Mouse (Mus musculus): ENCODE measurements around the gene Pbx2. TPM values are rescaled to one million over a fixed set of nuclear protein-coding genes. Genes with fewer than 3 reads are reported as not detected.

The Pbx2 gene
- polyA plus RNA-seq, 1 experiment from 2014 or later = 9.4 TPM

DNA sequence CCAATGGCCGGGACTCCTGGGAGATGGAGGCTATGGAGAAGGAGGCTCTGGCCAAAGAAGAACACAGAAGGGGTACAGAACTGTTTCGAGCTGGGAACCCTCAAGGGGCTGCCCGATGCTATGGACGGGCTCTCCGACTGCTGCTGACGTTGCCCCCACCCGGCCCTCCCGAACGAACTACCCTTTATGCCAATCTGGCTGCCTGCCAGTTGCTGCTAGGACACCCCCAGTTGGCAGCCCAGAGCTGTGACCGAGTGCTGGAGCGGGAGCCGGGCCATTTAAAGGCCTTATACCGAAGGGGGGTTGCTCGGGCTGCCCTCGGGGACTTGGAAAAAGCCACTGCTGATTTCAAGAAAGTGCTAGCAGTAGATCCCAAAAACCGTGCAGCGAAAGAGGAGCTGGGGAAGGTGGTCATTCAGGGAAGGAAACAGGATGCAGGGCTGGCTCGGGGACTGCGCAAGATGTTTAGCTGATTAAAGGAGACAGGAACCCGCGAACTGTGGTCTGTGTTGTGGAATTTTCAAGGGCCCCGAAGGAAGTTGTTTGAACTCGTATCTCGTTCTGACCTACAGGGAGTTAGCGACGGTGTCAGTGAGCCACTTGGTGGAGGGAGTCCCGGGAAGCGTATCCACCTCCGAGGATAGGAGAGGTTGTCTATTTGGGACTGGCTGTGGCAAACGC, 54.9 kb downstream of the Pbx2 start:
- Histone ChIP-seq H3K9ac (ENCODE audit: low read depth, low read length) (no peak overlapping the region), H3K4me1 (ENCODE audit: control insufficient read depth, insufficient read depth, low read length) (peaks cover 29% of the 10 kb centered on the region), H3K4me2 (ENCODE audit: low read length) (peak overlapping the region; percentile 45; the same call in 1 of the 2 replicates), H3K4me3 (ENCODE audit: low read depth, low read length) (no peak overlapping the region), H3K27ac (ENCODE audit: low read length) (no peak overlapping the region), H3K36me3 (ENCODE audit: control insufficient read depth, insufficient read depth, low read length) (peaks cover 19% of the 10 kb centered on the region), H3K27me3 (ENCODE audit: control insufficient read depth, insufficient read depth, low read depth, low read length) (no peaks in the 10 kb centered on the region), H3K9me3 (replicated peaks; ENCODE audit: control insufficient read depth, low read length, poor library complexity, severe bottlenecking) (no peaks in the 10 kb centered on the region)
- ATAC-seq = no peak
- 88% methylated on average over 30 of the region's 30 CpGs for WGBS

Other genes with a start within 250 kb of the Pbx2 start
- 0.06 TPM in 1 of 2 replicates, not detected in the other for gene Btnl2, start 236.4 kb upstream of the Pbx2 start, polyA plus RNA-seq (2015; fragmentation: Nextera tagmentation; extraction: Ambion mirVana)
- not detected in 2 replicates for gene Btnl1, start 214.1 kb upstream of the Pbx2 start, polyA plus RNA-seq (2015; fragmentation: Nextera tagmentation; extraction: Ambion mirVana)
- gene BC051142, start 192.4 kb upstream of the Pbx2 start, polyA plus RNA-seq (2015; fragmentation: Nextera tagmentation; extraction: Ambion mirVana) = 6.1 and 6.7 TPM in 2 replicates
- not detected in 2 replicates for gene Btnl4, start 113.9 kb upstream of the Pbx2 start, polyA plus RNA-seq (2015; fragmentation: Nextera tagmentation; extraction: Ambion mirVana)
- gene Btnl6, start 73.9 kb upstream of the Pbx2 start, polyA plus RNA-seq (2015; fragmentation: Nextera tagmentation; extraction: Ambion mirVana) = not detected in 2 replicates
- 5.9 and 6.7 TPM in 2 replicates for gene Notch4, start 27.0 kb upstream of the Pbx2 start, polyA plus RNA-seq (2015; fragmentation: Nextera tagmentation; extraction: Ambion mirVana)
- gene Gpsm3, start 1.5 kb upstream of the Pbx2 start, polyA plus RNA-seq (2015; fragmentation: Nextera tagmentation; extraction: Ambion mirVana) = 3.9 and 4.3 TPM in 2 replicates
- 0.95 and 1.1 TPM in 2 replicates for gene Ager, start 6.6 kb downstream of the Pbx2 start, polyA plus RNA-seq (2015; fragmentation: Nextera tagmentation; extraction: Ambion mirVana)
- gene Rnf5, start 12.4 kb downstream of the Pbx2 start, polyA plus RNA-seq (2015; fragmentation: Nextera tagmentation; extraction: Ambion mirVana) = 291 and 298 TPM in 2 replicates
- 118 TPM in 2 replicates for gene Agpat1, start 13.0 kb downstream of the Pbx2 start, polyA plus RNA-seq (2015; fragmentation: Nextera tagmentation; extraction: Ambion mirVana)
- 6.1 and 6.3 TPM in 2 replicates for gene Egfl8, start 24.7 kb downstream of the Pbx2 start, polyA plus RNA-seq (2015; fragmentation: Nextera tagmentation; extraction: Ambion mirVana)
- gene Ppt2, start 37.2 kb downstream of the Pbx2 start, polyA plus RNA-seq (2015; fragmentation: Nextera tagmentation; extraction: Ambion mirVana) = 19.9 and 21.0 TPM in 2 replicates
- gene Prrt1, start 38.3 kb downstream of the Pbx2 start, polyA plus RNA-seq (2015; fragmentation: Nextera tagmentation; extraction: Ambion mirVana) = 10.3 and 11.5 TPM in 2 replicates
- 15.4 and 17.9 TPM in 2 replicates for gene Fkbpl, start 53.5 kb downstream of the Pbx2 start, polyA plus RNA-seq (2015; fragmentation: Nextera tagmentation; extraction: Ambion mirVana)
- gene Atf6b, start 55.9 kb downstream of the Pbx2 start, polyA plus RNA-seq (2015; fragmentation: Nextera tagmentation; extraction: Ambion mirVana) = 119 and 123 TPM in 2 replicates
- 0.14 and 0.15 TPM in 2 replicates for gene Tnxb, start 79.3 kb downstream of the Pbx2 start, polyA plus RNA-seq (2015; fragmentation: Nextera tagmentation; extraction: Ambion mirVana)
- 0.27 and 0.39 TPM in 2 replicates for gene C4b, start 152.6 kb downstream of the Pbx2 start, polyA plus RNA-seq (2015; fragmentation: Nextera tagmentation; extraction: Ambion mirVana)
- not detected in 2 replicates for gene Cyp21a1, start 213.3 kb downstream of the Pbx2 start, polyA plus RNA-seq (2015; fragmentation: Nextera tagmentation; extraction: Ambion mirVana)
- 40.6 and 43.2 TPM in 2 replicates for gene Stk19, start 245.7 kb downstream of the Pbx2 start, polyA plus RNA-seq (2015; fragmentation: Nextera tagmentation; extraction: Ambion mirVana)
- gene Dxo, start 245.8 kb downstream of the Pbx2 start, polyA plus RNA-seq (2015; fragmentation: Nextera tagmentation; extraction: Ambion mirVana) = 73.1 and 73.2 TPM in 2 replicates

Data from midbrain, embryonic 16.5 days (tissue).